Mouse (Mus musculus) common myeloid progenitor, adult 5-6 weeks (primary cell): ENCODE results near the gene Pigk. TPM values are rescaled to one million over a fixed set of nuclear protein-coding genes. Genes with fewer than 3 reads are reported as not detected.

Experiments used
- ATAC-seq: replicated peaks from 2 replicates; pipeline ENCODE4 v1.8.0; 2016; ENCODE audit warnings: low read depth, mild to moderate bottlenecking, moderate TSS enrichment, inconsistent platforms; ENCODE audit not compliant: poor library complexity, severe bottlenecking
- total RNA-seq: library from RNA; stranded (forward); fragments of 200-1000, 187-1606 nt; gene quantifications from 2 replicates; pipeline ENCODE4 v1.2.3, GENCODE M21; 2017

Pigk gene
- total RNA-seq, 1 experiment from 2014 or later: 46.2 TPM

DNA sequence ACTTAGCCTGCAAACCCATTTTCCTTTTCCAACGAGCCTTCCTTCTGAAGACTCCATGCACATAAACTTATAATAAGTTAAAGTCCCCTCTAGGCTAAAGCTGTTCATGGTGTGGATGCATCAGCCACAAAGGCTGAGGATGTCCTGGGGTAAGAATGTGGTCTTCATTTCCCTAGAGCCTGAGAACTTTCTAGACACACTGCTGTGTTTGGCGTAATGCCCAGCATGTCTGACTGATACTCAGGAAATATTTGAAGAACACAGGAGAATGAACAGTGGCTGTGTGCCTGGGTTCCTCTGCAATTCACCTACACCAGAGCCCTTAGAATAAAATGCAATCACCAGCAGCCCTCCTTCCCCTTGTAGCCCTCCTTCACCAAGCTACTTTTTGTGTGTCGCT, 117.5 kb downstream of the Pigk start:
- no peak for ATAC-seq

DNA sequence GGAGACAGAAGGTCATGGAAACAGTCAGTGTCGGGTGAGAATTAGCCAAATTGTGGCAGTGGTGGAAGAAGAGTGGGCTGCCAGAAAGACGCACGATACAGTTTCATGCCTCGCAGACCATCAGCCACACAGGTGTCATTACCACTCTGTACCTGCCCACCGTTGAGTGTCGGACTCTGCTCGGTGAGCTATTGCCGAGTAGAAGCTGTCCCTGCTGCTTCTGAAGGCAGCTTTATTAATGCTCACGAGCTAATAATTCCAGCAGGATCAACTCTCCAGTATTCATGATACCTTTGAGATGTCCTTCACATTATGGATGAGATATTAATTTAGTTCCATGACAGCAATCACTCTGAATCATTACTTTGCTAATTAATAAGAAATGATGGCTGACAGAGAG, 118.1 kb downstream of the Pigk start:
- ATAC-seq: no peak

DNA sequence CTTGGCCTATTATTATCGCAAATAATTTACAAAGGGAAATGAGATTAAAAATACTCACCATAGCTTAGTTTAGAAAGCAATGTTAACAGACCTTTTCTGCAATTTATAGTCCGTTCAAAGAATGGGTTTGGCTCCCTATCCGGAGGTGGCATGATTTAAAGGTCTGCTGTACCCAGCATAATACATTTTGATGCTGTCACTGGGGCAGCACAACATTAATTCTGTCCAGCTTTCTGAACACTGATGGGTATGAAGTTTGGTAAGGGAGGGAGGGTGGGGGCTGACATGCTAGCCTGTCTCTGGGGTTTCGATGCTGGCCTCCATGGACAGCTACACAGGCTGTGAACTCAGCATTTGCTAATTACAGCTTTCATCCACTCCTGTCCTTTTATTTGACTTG, 118.5 kb downstream of the Pigk start:
- no peak for ATAC-seq

DNA sequence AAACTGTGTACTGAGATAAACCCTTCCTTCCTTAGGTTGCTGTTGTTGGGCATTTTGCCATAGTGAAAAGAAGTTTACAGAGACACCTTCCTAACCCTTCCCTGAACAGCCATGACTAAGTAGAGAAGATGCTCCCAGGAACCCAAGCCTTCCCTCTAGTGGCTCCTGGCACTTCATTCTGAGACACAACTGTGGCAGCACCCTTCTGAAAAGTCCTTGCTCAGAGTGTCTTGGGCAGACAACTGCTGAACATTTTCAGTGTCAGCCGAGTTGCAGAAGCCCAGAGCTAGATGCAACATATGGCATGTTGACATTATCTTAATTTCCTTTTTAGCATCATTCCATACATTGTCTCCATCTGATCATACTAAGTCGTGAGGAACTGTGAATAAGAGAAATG, 123.5 kb downstream of the Pigk start:
- ATAC-seq: no peak

DNA sequence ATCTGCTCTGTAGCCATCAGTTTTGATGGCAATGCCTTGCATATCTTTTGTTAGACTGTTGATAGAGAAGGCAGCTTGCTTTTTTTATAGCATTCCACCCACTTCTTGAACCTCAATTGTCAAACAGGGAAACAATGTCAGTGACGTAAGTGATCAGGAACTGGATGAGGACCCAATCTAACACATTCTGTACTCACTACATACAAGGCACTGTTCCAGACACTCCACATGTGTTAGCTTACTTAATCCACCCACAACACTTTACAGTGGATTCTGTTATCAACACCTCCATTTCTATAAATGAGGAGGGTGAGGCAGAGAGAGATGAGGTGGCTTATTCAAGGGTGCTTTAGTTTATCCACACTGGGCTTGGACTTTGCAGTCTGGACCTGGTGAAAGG, 124.0 kb downstream of the Pigk start:
- no peak for ATAC-seq

- ATAC-seq: no peak
Observed at GRCm38 (mm10) chr3:152841264-152841663, 127.4 kb downstream of the Pigk start.

- no peak for ATAC-seq
Observed at GRCm38 (mm10) chr3:152842648-152843047, 128.7 kb downstream of the Pigk start.

- ATAC-seq: no peak
Observed at GRCm38 (mm10) chr3:152843925-152844324, 130.0 kb downstream of the Pigk start.

- ATAC-seq: no peak
Observed at GRCm38 (mm10) chr3:152855006-152855614, 141.2 kb downstream of the Pigk start.

- ATAC-seq: no peak
Observed at GRCm38 (mm10) chr3:152856095-152856494, 142.2 kb downstream of the Pigk start.

DNA sequence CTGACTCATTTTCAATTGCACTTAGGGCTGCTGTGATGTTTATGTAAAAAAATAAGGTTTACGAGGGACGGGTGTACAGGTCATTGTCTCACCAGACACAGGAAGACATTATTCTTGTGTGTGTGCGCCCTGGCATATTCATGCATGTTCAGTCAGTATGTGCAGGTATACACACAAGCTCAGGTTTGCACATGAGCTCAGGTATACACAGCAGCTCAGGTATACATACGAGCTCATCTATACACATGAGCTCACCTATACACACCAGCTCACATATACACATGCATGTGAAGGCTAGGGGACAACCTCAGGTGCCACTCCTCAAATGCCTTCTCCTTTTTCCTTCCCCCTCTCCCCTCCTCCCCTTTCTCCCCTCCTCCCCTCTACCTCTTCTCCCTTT, 147.6 kb downstream of the Pigk start:
- ATAC-seq: no peak

GRCm38 (mm10) chr3:152861978-152862377, 148.1 kb downstream of the Pigk start:
- no peak for ATAC-seq

DNA sequence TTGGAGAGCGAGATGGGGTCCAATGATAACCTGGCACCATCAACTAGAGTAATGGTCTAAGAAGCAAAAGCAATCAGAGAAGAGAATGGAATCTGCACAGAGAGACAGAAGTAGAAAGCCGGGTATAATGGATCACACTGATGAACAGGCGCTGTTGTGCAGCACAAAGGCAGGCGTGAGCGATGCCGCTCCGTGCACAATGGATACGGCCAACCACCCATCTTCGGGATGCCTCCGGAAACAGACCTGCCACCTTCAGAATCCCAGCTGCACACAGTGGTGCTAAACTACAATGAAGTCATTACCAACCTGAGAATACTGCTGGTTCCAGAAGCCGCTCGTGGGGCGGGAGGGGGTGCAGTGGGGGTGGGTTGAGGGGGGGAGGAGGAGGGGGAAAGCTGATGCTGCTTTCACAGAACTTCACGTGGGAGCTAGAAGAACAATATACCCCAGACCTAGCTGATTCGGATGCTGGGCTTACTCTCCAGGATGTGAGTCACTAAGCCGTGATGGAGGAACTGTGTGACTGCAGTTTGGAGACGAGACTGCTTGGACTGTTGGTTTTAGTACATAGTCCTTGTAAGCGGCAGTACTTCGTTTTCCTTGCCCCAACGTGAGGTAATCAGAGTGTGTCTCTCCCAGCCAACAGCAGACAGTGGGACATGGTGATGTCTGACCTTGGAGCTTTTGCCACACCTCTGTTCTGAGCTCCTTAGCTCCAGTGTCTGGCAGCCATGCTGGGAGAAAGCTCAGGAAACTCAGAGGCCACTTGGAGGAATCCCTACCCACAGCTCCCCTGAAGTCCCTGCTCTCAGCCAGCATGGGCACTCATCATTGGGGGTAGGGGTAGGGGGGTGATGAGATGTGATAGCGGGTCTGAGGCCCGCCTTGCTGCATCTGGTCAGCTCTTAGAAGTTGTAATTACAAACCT, 152.4 kb downstream of the Pigk start:
- no peak for ATAC-seq

DNA sequence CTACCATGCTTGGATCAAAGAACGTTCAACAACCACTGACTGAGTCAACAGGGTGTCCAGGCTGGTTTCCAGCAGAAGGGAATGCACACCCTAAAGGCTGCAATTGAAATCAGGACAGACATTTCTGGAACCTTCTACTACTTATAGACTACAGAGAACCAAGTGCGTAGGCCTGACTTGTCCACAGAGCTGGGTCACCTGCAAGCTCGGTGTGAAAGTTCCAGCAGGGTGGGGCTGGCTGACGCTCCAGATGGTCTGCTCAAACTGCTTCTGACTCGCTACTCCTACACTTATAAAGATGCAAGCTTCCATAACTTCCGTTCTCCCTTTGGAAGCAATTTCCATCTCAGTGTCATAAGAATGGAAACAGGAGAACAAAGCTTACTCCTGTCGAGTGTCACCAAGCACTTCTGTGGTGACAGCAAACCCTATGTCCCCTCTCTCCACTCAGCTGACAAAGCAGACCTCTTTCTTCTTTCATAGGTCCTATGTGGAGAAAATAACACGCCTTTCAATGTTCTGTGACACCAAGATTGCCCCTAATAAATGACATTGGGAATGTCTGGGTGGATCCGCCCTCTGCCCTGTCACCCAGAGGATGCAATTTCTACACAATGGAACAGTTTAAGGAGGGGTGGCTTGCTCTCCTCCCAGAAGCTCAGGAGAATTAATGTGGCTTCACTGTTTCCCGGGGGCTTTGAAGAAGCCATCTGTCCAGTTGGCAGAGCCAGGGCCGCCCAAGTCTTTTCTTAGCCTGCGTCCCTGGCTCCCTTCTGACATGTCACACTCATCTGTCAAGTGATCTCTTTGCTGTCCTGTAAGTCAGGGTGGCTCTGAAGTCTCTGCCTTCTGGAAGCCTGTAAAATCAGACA, 154.0 kb downstream of the Pigk start:
- no peak for ATAC-seq

GRCm38 (mm10) chr3:152872054-152872453, 158.2 kb downstream of the Pigk start:
- no peak for ATAC-seq

DNA sequence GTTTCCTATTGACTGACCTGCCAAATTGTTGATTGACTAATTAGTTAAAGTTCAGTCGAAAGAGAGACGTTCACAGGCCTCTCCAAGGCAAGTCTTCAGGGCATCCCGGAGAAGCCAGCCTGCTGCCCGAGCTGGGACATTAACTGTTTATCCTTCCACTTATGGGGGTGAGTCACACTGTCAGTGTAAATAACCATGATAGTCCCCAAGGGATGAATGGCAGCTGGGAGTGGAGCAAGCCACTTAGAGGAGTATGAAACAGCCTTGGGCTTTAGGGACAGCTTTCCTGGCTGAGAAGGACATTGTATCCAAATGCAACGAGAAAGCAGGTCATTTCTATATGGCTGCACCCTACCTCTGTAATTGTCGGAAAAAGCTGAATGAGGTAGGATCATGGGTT, 158.7 kb downstream of the Pigk start:
- no peak for ATAC-seq

- no peak for ATAC-seq
Observed at GRCm38 (mm10) chr3:152874431-152875355, 160.8 kb downstream of the Pigk start.

DNA sequence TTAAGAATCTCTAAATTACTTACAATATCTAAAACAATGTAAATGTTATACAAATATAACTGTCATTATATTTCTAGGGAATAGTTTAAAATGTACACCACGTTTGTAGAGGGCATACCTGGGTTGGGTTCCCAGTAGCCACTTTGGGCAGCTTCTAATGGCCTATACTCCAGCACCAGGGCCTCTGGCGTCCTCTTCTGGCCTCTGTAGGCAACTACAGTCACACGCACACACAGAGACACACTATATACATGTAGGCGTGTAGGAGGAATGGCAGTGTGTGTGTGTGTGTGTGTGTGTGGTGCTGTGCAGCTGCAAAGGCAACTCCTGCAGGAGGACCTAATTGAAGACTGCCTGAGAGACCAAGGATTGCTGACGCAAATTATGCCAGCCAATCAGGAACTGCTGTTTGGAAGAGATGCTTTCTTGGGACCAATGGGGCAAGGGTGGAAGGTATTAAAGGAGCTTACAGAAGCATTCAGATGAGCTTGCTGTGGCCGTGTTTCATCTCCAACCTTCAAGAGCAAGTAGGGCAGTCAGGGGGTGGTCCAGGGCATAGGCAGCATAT, 161.9 kb downstream of the Pigk start:
- no peak for ATAC-seq

DNA sequence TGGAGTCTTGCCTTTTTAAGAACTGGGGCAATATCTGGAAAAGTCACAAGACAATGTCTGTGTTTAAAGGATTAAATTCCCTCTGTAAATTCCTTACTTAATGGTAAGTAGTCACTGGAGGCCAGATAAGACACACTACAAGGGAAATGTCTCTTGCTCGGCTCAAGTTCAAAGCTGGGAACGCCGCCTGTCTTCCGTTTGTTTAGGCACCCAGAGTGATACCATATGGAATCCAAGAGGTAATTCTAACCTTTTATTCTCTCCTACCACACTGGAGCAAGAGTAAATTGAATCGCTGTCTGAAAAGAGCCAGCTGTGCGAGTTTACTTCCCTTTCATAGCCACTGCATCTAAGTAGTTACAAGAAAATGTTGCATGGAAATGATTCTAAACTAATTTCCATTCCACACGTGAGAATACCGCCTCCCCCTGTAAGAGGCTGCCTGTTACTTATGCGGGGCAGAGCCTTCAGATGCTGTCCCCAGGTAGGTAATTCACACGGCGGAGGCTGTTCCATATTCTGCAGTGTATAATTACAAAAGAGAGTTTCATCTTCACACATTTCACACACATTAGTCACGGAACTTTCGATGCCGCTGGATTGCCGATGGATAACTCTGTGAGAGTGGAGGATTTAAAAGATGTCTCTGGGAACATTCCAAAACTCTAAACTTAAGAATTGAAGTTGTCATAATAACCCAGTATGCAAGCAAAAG, 166.4 kb downstream of the Pigk start:
- ATAC-seq: no peak
